Mouse (Mus musculus): ENCODE data around the gene Baiap3.

- TF ChIP-seq CTCF (IDR thresholded peaks at IDR 0.05; ENCODE audit: extremely low read depth, insufficient read depth, insufficient read length, insufficient replicate concordance): no peak
- TF ChIP-seq POLR2A (IDR thresholded peaks at IDR 0.05; ENCODE audit: low read depth, low read length): no peak
Observed at GRCm38 (mm10) chr17:25252643-25253042, 3.5 kb downstream of the Baiap3 start.
